In genomic region chr17:12120268-12120667, GRCm38 (mm10) we compare ENCODE assay signal across 8 mouse cellular contexts. TPM values are rescaled to one million over a fixed set of nuclear protein-coding genes. Genes with fewer than 3 reads are reported as not detected.
DNase-seq lines count a peak whose midpoint lies in the region; ATAC-seq and TF ChIP-seq lines count a peak whose summit lies in the region.

No protein-coding gene starts in this region.

- no peak for DNase-seq in heart, postnatal 10 days
- DNase-seq in MEL (ENCODE audit: low read depth, low spot score), result peak; percentile 10
- no peak for DNase-seq in hindbrain, embryonic 14.5 days (ENCODE audit: low spot score)
- no peak for DNase-seq in urinary bladder, adult 2 months (ENCODE audit: low spot score)
- no peak for DNase-seq in right cerebral cortex, adult 18-20 months
- DNase-seq in cerebellum, postnatal 10 days, result no peak

- H3K9me3 ChIP-seq in heart, embryonic 15.5 days (replicated peaks), result no peaks in the 10 kb centered on the region
- H3K9me3 ChIP-seq in MEL (replicated peaks; ENCODE audit: insufficient read depth, low read length), result no peaks in the 10 kb centered on the region
- no peaks in the 10 kb centered on the region for H3K9me3 ChIP-seq in hindbrain, embryonic 14.5 days (ENCODE audit: control insufficient read depth, low read length)
- H3K9me3 ChIP-seq in midbrain, embryonic 13.5 days, result no peaks in the 10 kb centered on the region

- H3K27ac ChIP-seq in heart, embryonic 15.5 days, result no peak overlapping the region
- H3K27ac ChIP-seq in MEL (ENCODE audit: control insufficient read depth, low read depth, low read length), result no peak overlapping the region
- peak overlapping the region; percentile 96; the same call in 1 of the 2 replicates for H3K27ac ChIP-seq in hindbrain, embryonic 14.5 days
- H3K27ac ChIP-seq in midbrain, embryonic 13.5 days, result no peak overlapping the region

- peak overlapping the region; percentile 97 for H3K4me2 ChIP-seq in heart, embryonic 15.5 days
- peak overlapping the region; percentile 89 for H3K4me2 ChIP-seq in hindbrain, embryonic 14.5 days (replicated peaks)
- peak overlapping the region; percentile 73 for H3K4me2 ChIP-seq in midbrain, embryonic 13.5 days (replicated peaks)

- H3K4me1 ChIP-seq in heart, embryonic 15.5 days (replicated peaks), result peaks cover 14% of the 10 kb centered on the region
- peaks cover 4 to 12% of the 10 kb centered on the region in 2 experiments for H3K4me1 ChIP-seq in MEL (ENCODE audit: control insufficient read depth in 1 of 2, insufficient read depth in 2 of 2, low read length in 2 of 2)
- peaks cover 25% of the 10 kb centered on the region for H3K4me1 ChIP-seq in hindbrain, embryonic 14.5 days (replicated peaks; ENCODE audit: control insufficient read depth, insufficient read depth, low read length)
- H3K4me1 ChIP-seq in midbrain, embryonic 13.5 days (replicated peaks), result peaks cover 32% of the 10 kb centered on the region

- H3K4me3 ChIP-seq in heart, embryonic 15.5 days, result peak overlapping the region; percentile 64
- peak overlapping the region in 1 of 2 experiments; percentile 64; a peak in 1 of 4 replicates for H3K4me3 ChIP-seq in MEL (ENCODE audit: control insufficient read depth in 1 of 2, insufficient read depth in 1 of 2, low read depth in 2 of 2, low read length in 2 of 2)
- H3K4me3 ChIP-seq in hindbrain, embryonic 14.5 days (replicated peaks; ENCODE audit: low read length), result peak overlapping the region; percentile 65
- peak overlapping the region; percentile 71 for H3K4me3 ChIP-seq in midbrain, embryonic 13.5 days (replicated peaks)

- H3K79me2 ChIP-seq in MEL (ENCODE audit: control insufficient read depth, insufficient read depth, low read length, poor library complexity), result no peaks in the 10 kb centered on the region; the same call in 1 of the 2 replicates

- intact Hi-C loops in heart, postnatal 10 days (cut with DNase I), result no loop called here

- TF ChIP-seq RAD21 in MEL (IDR thresholded peaks at IDR 0.05; ENCODE audit: low read depth, low read length), result no peak

- TF ChIP-seq CTCF in MEL (IDR thresholded peaks at IDR 0.05 in 2 of 3, conservative IDR thresholded peaks at IDR 0.05 in 1 of 3; ENCODE audit: control insufficient read depth in 1 of 3, insufficient read depth in 1 of 3, low read depth in 2 of 3, low read length in 3 of 3, poor library complexity in 1 of 3, severe bottlenecking in 1 of 3), result no peak

- TF ChIP-seq POLR2A in MEL (IDR thresholded peaks at IDR 0.05; ENCODE audit: control insufficient read depth in 1 of 2, insufficient read depth in 1 of 2, low read depth in 1 of 2, low read length in 2 of 2, poor library complexity in 1 of 2), result no peak

- H3K9ac ChIP-seq in heart, embryonic 15.5 days, result no peak overlapping the region
- no peak overlapping the region for H3K9ac ChIP-seq in MEL (ENCODE audit: control insufficient read depth, low read depth, low read length, poor library complexity, severe bottlenecking)
- H3K9ac ChIP-seq in hindbrain, embryonic 14.5 days, result peak overlapping the region; percentile 76; the same call in 1 of the 2 replicates
- H3K9ac ChIP-seq in midbrain, embryonic 13.5 days (replicated peaks), result peak overlapping the region; percentile 76

- 39% methylated on average over 5 of the region's 5 CpGs for whole genome bisulfite sequencing in heart, embryonic 15.5 days
- 32% methylated on average over 5 of the region's 5 CpGs for WGBS in hindbrain, embryonic 14.5 days
- WGBS in midbrain, embryonic 13.5 days, result 32% methylated on average over 5 of the region's 5 CpGs

- ATAC-seq in heart, embryonic 15.5 days (replicated peaks; ENCODE audit: insufficient number of reproducible peaks, insufficient read depth, low FRiP score, low read depth), result no peak
- no peak for ATAC-seq in hindbrain, embryonic 14.5 days (ENCODE audit: low FRiP score)
- no peak for ATAC-seq in midbrain, embryonic 13.5 days

- no peaks in the 10 kb centered on the region for H3K36me3 ChIP-seq in heart, embryonic 15.5 days
- peaks cover 0 to 11% of the 10 kb centered on the region in 2 experiments; a peak in 2 of 4 replicates for H3K36me3 ChIP-seq in MEL (ENCODE audit: control insufficient read depth in 1 of 2, insufficient read depth in 2 of 2, low read length in 2 of 2)
- peaks cover 11% of the 10 kb centered on the region; the same call in 1 of the 2 replicates for H3K36me3 ChIP-seq in hindbrain, embryonic 14.5 days (replicated peaks; ENCODE audit: control insufficient read depth, insufficient read depth)
- peaks cover 15% of the 10 kb centered on the region for H3K36me3 ChIP-seq in midbrain, embryonic 13.5 days

- no peak for TF ChIP-seq EP300 in MEL (IDR thresholded peaks at IDR 0.05; ENCODE audit: low read depth in 1 of 2, low read length in 2 of 2)

- no peaks in the 10 kb centered on the region for H3K27me3 ChIP-seq in heart, embryonic 15.5 days
- H3K27me3 ChIP-seq in MEL (ENCODE audit: control insufficient read depth in 1 of 2, insufficient read depth in 2 of 2, low read length in 2 of 2), result no peaks in the 10 kb centered on the region
- H3K27me3 ChIP-seq in hindbrain, embryonic 14.5 days (ENCODE audit: control insufficient read depth, insufficient read depth, low read length), result no peaks in the 10 kb centered on the region
- no peaks in the 10 kb centered on the region for H3K27me3 ChIP-seq in midbrain, embryonic 13.5 days

TF ChIP-seq in MEL, 35 proteins besides CTCF, POLR2A, EP300 and RAD21:
- TF ChIP-seq USF2 (IDR thresholded peaks at IDR 0.05; ENCODE audit: borderline replicate concordance in 1 of 2, insufficient read depth in 1 of 2, low read depth in 1 of 2, low read length in 2 of 2), result no peak
- no peak for TF ChIP-seq JUND (IDR thresholded peaks at IDR 0.05; ENCODE audit: low read depth, low read length)
- no peak for TF ChIP-seq TBP (IDR thresholded peaks at IDR 0.05; ENCODE audit: low read depth, low read length)
- TF ChIP-seq MAFK (IDR thresholded peaks at IDR 0.05; ENCODE audit: borderline replicate concordance, low read depth, low read length), result no peak
- TF ChIP-seq NELFE (IDR thresholded peaks at IDR 0.05; ENCODE audit: low read depth, low read length), result no peak
- TF ChIP-seq ETS1 (IDR thresholded peaks at IDR 0.05; ENCODE audit: low read depth, low read length), result no peak
- no peak for TF ChIP-seq POLR2AphosphoS5 (IDR thresholded peaks at IDR 0.05; ENCODE audit: borderline replicate concordance, low read depth, low read length)
- no peak for TF ChIP-seq E2F4 (IDR thresholded peaks at IDR 0.05; ENCODE audit: borderline replicate concordance, low read depth, low read length)

RNA-seq across cellular contexts. Expression of gene Agpat4, which starts 1.8 kb away (rescaled TPM):
- 13.6 and 19.0 TPM in 2 replicates for polyA plus RNA-seq in heart, embryonic 15.5 days (2015; fragmentation: Nextera tagmentation; extraction: Ambion mirVana)
- 10 to 100 TPM in 1 of 2 experiments, 1 to 10 TPM in 1; 8.4 to 10.2 TPM for total RNA-seq in heart, postnatal 10 days (2021)
- total RNA-seq in MEL (2012; rRNA removed), result 3.3 and 4.8 TPM in 2 replicates
- polyA plus RNA-seq in MEL (2012; ENCODE audit: insufficient read depth in 1 of 2, insufficient read length in 2 of 2, low read depth in 1 of 2, low replicate concordance in 2 of 2, missing spikeins in 1 of 2), result 1 to 10 TPM in 1 of 2 experiments, not detected in 1; 9.3 TPM
- polyA plus RNA-seq in hindbrain, embryonic 14.5 days (2014; fragmentation: Nextera tagmentation; extraction: Ambion mirVana), result 36.1 and 38.2 TPM in 2 replicates
- polyA plus RNA-seq in midbrain, embryonic 13.5 days (2015; fragmentation: Nextera tagmentation; extraction: Ambion mirVana), result 51.6 and 51.9 TPM in 2 replicates
- 11.0 and 16.5 TPM in 2 replicates for polyA plus RNA-seq in urinary bladder, adult 2 months (2012; rRNA removed)

Comparison
In these comparisons a context has a peak if more than half of its experiments do, and no peak if none do; other contexts are left out.
1. H3K9ac ChIP-seq: peak in hindbrain, embryonic 14.5 days (single experiment) and midbrain, embryonic 13.5 days (single experiment); none in heart, embryonic 15.5 days (single experiment) and MEL (single experiment).
2. Peak in every context shown above with its lines, with median percentiles within 50 percentile points of each other: H3K4me2 ChIP-seq.